Mouse (Mus musculus): ENCODE measurements around the gene Tiam2. TPM values are rescaled to one million over a fixed set of nuclear protein-coding genes. Genes with fewer than 3 reads are reported as not detected.

Tiam2 gene
- polyA plus RNA-seq, 1 experiment from 2014 or later: 51.0 TPM

GRCm38 (mm10) chr17:3366741-3367140 is 40.4 kb downstream of the Tiam2 start:
- Histone ChIP-seq H3K4me1 (peaks cover 36% of the 10 kb centered on the region), H3K4me2 (no peak overlapping the region), H3K4me3 (no peak overlapping the region), H3K9ac (no peak overlapping the region), H3K36me3 (ENCODE audit: poor library complexity, severe bottlenecking) (no peaks in the 10 kb centered on the region), H3K9me3 (replicated peaks) (no peaks in the 10 kb centered on the region), H3K27me3 (no peaks in the 10 kb centered on the region), H3K27ac (no peak overlapping the region)
- no peak for ATAC-seq
- 76% methylated on average over 3 of the region's 3 CpGs for WGBS

- H3K36me3 ChIP-seq (ENCODE audit: poor library complexity, severe bottlenecking): no peaks in the 10 kb centered on the region
- no peak overlapping the region for H3K4me2 ChIP-seq
- H3K9me3 ChIP-seq (replicated peaks): no peaks in the 10 kb centered on the region
- H3K27me3 ChIP-seq: no peaks in the 10 kb centered on the region
- H3K4me1 ChIP-seq: peaks cover 22% of the 10 kb centered on the region
- WGBS: 85% methylated on average over 1 of the region's 1 CpGs
- no peak overlapping the region for H3K9ac ChIP-seq
- no peak overlapping the region for H3K4me3 ChIP-seq
- no peak overlapping the region for H3K27ac ChIP-seq
- no peak for ATAC-seq
Measured at GRCm38 (mm10) chr17:3368386-3368785, 42.0 kb downstream of the Tiam2 start.

GRCm38 (mm10) chr17:3369631-3370030 is 43.3 kb downstream of the Tiam2 start:
- Histone ChIP-seq H3K9ac (no peak overlapping the region), H3K4me3 (no peak overlapping the region), H3K36me3 (ENCODE audit: poor library complexity, severe bottlenecking) (no peaks in the 10 kb centered on the region), H3K4me2 (peak overlapping the region; percentile 5; the same call in 1 of the 2 replicates), H3K9me3 (replicated peaks) (no peaks in the 10 kb centered on the region), H3K27ac (no peak overlapping the region; the same call in 1 of the 2 replicates), H3K27me3 (no peaks in the 10 kb centered on the region), H3K4me1 (peaks cover 19% of the 10 kb centered on the region)
- ATAC-seq: peak; percentile 57; the same call in 1 of the 2 replicates
- 71% methylated on average over 4 of the region's 4 CpGs for whole genome bisulfite sequencing

GRCm38 (mm10) chr17:3378606-3379005 is 52.2 kb downstream of the Tiam2 start:
- WGBS: 52% methylated on average over 2 of the region's 2 CpGs
- Histone ChIP-seq H3K27me3 (no peaks in the 10 kb centered on the region), H3K4me1 (no peaks in the 10 kb centered on the region), H3K36me3 (ENCODE audit: poor library complexity, severe bottlenecking) (no peaks in the 10 kb centered on the region), H3K27ac (no peak overlapping the region), H3K9ac (no peak overlapping the region), H3K4me2 (no peak overlapping the region), H3K4me3 (no peak overlapping the region), H3K9me3 (replicated peaks) (no peaks in the 10 kb centered on the region)
- ATAC-seq: no peak

- WGBS: 34% methylated on average over 9 of the region's 13 CpGs
- Histone ChIP-seq H3K36me3 (ENCODE audit: poor library complexity, severe bottlenecking) (no peaks in the 10 kb centered on the region), H3K9me3 (replicated peaks) (no peaks in the 10 kb centered on the region), H3K27me3 (no peaks in the 10 kb centered on the region), H3K4me3 (no peak overlapping the region), H3K27ac (no peak overlapping the region), H3K9ac (no peak overlapping the region), H3K4me2 (no peak overlapping the region), H3K4me1 (no peaks in the 10 kb centered on the region)
- ATAC-seq: no peak
Measured at GRCm38 (mm10) chr17:3379753-3380588, 53.6 kb downstream of the Tiam2 start.

GRCm38 (mm10) chr17:3385391-3385790 is 59.0 kb downstream of the Tiam2 start:
- Histone ChIP-seq H3K4me1 (no peaks in the 10 kb centered on the region), H3K4me3 (no peak overlapping the region), H3K36me3 (ENCODE audit: poor library complexity, severe bottlenecking) (no peaks in the 10 kb centered on the region), H3K9ac (no peak overlapping the region), H3K9me3 (replicated peaks) (no peaks in the 10 kb centered on the region), H3K4me2 (no peak overlapping the region), H3K27ac (no peak overlapping the region), H3K27me3 (no peaks in the 10 kb centered on the region)
- no peak for ATAC-seq
- 89% methylated on average over 1 of the region's 1 CpGs for WGBS

- WGBS: 69% methylated on average over 4 of the region's 4 CpGs
- H3K27ac ChIP-seq: no peak overlapping the region
- H3K36me3 ChIP-seq (ENCODE audit: poor library complexity, severe bottlenecking): no peaks in the 10 kb centered on the region
- no peak overlapping the region for H3K9ac ChIP-seq
- no peaks in the 10 kb centered on the region for H3K9me3 ChIP-seq (replicated peaks)
- H3K4me2 ChIP-seq: no peak overlapping the region
- no peaks in the 10 kb centered on the region for H3K27me3 ChIP-seq
- no peaks in the 10 kb centered on the region for H3K4me1 ChIP-seq
- no peak overlapping the region for H3K4me3 ChIP-seq
- no peak for ATAC-seq
Measured at GRCm38 (mm10) chr17:3387819-3388218, 61.4 kb downstream of the Tiam2 start.

GRCm38 (mm10) chr17:3389741-3390140 is 63.4 kb downstream of the Tiam2 start:
- 89% methylated on average over 4 of the region's 4 CpGs for WGBS
- Histone ChIP-seq H3K9me3 (replicated peaks) (no peaks in the 10 kb centered on the region), H3K9ac (no peak overlapping the region), H3K27me3 (no peaks in the 10 kb centered on the region), H3K4me1 (no peaks in the 10 kb centered on the region), H3K4me2 (no peak overlapping the region), H3K36me3 (ENCODE audit: poor library complexity, severe bottlenecking) (no peaks in the 10 kb centered on the region), H3K4me3 (no peak overlapping the region), H3K27ac (no peak overlapping the region)
- no peak for ATAC-seq

- no peak overlapping the region for H3K4me2 ChIP-seq
- H3K9ac ChIP-seq: no peak overlapping the region
- no peaks in the 10 kb centered on the region for H3K9me3 ChIP-seq (replicated peaks)
- no peak for ATAC-seq
- H3K27ac ChIP-seq: no peak overlapping the region
- 69% methylated on average over 2 of the region's 2 CpGs for WGBS
- H3K4me3 ChIP-seq: no peak overlapping the region
- no peaks in the 10 kb centered on the region for H3K27me3 ChIP-seq
- no peaks in the 10 kb centered on the region for H3K4me1 ChIP-seq
- no peaks in the 10 kb centered on the region for H3K36me3 ChIP-seq (ENCODE audit: poor library complexity, severe bottlenecking)
Measured at GRCm38 (mm10) chr17:3393981-3394380, 67.6 kb downstream of the Tiam2 start.

- Histone ChIP-seq H3K4me2 (no peak overlapping the region), H3K9me3 (replicated peaks) (no peaks in the 10 kb centered on the region), H3K27me3 (no peaks in the 10 kb centered on the region), H3K4me3 (no peak overlapping the region), H3K27ac (no peak overlapping the region), H3K9ac (no peak overlapping the region), H3K4me1 (no peaks in the 10 kb centered on the region), H3K36me3 (ENCODE audit: poor library complexity, severe bottlenecking) (no peaks in the 10 kb centered on the region)
- no peak for ATAC-seq
- WGBS: 89% methylated on average over 2 of the region's 2 CpGs
Measured at GRCm38 (mm10) chr17:3394985-3395384, 68.6 kb downstream of the Tiam2 start.

- 82% methylated on average over 12 of the region's 12 CpGs for WGBS
- no peaks in the 10 kb centered on the region for H3K36me3 ChIP-seq (ENCODE audit: poor library complexity, severe bottlenecking)
- H3K27ac ChIP-seq: no peak overlapping the region
- H3K9ac ChIP-seq: no peak overlapping the region
- peaks cover 4% of the 10 kb centered on the region; the same call in 1 of the 2 replicates for H3K27me3 ChIP-seq
- H3K4me2 ChIP-seq: no peak overlapping the region
- no peaks in the 10 kb centered on the region for H3K9me3 ChIP-seq (replicated peaks)
- no peak overlapping the region for H3K4me3 ChIP-seq
- no peak for ATAC-seq
- H3K4me1 ChIP-seq: no peaks in the 10 kb centered on the region
Measured at GRCm38 (mm10) chr17:3396881-3397281, 70.5 kb downstream of the Tiam2 start.

GRCm38 (mm10) chr17:3397836-3398235 is 71.5 kb downstream of the Tiam2 start:
- 69% methylated on average over 5 of the region's 5 CpGs for WGBS
- no peak for ATAC-seq
- Histone ChIP-seq H3K36me3 (ENCODE audit: poor library complexity, severe bottlenecking) (no peaks in the 10 kb centered on the region), H3K9ac (no peak overlapping the region), H3K27me3 (peaks cover 5% of the 10 kb centered on the region), H3K4me1 (no peaks in the 10 kb centered on the region), H3K9me3 (replicated peaks) (no peaks in the 10 kb centered on the region), H3K27ac (no peak overlapping the region), H3K4me2 (no peak overlapping the region), H3K4me3 (no peak overlapping the region)

Data from forebrain, embryonic 13.5 days (tissue).